Mouse (Mus musculus): Measurements from ENCODE around the gene Ccdc162.

Ccdc162 gene

GRCm38 (mm10) chr10:41716029-41716897 is at the start of gene Ccdc162:
Gene Ccdc162 (minus strand): TSS chr10:41716634.
- no peak for DNase-seq (ENCODE audit: low read depth, low spot score)

DNA sequence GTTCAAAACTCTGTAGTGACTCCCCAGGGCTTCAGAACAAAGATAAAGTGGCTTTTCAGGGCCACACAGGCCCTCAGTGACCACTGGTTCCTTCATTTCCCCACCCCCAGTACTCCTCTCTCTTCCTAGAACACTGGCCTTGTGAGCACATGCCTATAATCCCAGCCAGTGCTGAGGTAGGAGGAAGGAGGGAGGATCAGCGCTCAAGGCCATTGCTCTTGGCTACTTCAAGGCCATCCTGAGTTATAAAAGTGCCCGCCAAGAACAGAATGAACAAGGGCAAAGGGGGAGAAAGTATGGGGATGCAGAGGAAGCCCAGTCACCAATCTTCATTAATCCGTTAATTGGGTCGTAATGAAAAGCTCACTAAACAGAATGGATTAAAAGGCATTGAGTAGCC is 49.2 kb upstream of the Ccdc162 start:
- DNase-seq (ENCODE audit: low read depth, low spot score), result no peak

DNA sequence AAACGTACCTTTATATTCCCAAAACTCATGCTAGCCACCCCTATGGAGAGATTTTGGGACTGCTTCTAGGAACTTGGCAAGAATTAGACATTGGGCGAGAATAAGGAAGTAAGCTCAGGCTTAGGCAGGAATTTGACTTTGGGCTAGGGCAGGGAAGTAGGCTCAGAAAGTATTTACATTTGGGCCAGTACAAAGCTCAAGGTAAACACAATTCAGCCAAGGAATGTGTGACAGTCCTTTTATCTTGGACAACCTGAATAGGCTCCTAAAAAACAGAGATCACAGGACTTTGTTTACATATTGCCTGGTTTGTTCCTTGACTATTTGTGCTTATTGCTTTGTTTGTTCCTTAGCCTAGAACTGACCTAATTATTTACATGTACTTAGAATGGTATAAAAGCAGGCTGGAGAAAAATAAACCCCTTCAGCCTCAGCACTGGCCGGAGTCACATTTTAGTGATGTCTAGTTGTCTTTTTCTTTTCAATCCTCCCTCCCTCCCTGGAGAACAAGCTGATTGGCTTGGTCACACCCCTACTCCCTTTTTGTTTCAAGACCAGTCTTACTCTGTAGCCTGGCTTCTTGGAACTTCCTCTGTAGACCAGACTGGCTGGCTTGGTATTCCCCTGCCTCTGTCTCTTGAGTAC is 47.4 kb upstream of the Ccdc162 start:
- no peak for DNase-seq (ENCODE audit: low read depth, low spot score)

GRCm38 (mm10) chr10:41760866-41761265 is 44.4 kb upstream of the Ccdc162 start:
- no peak for DNase-seq (ENCODE audit: low read depth, low spot score)

DNA sequence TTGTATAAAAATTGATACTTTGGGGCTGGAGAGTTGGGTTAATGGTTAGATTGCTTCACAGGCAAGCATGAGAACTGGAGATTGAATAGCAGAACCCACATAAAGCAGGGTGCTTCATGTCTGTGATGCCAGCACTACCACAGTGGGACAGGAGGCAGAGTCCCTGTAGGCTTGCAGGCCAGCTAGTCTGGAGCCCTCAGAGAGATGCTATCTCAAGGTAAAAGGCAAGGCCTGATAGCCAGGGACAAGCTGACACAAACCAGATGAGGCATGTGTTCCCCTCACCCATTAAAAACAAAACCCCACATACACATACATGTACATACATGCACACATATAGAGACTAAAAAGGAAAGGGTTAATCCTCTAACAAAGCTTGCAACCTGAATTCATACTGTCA is 41.6 kb upstream of the Ccdc162 start:
- DNase-seq (ENCODE audit: low read depth, low spot score), result no peak

DNA sequence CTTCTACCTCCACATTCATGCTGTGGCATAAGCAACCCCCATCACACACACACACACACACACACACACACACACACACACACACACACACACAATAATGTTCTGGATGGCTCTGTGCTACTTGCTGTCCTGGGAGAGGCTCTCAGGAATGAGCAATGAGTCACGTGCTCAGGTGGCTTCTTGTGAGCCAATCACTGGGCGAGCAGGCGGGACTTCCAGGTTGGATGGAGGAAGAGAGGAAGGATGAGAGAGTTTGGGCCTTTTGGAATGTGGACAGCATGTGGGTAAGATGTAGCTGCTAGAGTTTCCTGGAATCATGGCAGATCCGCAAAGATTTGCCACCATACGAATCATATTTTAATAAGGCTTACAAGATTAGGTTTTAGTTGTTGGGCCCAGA is 40.8 kb upstream of the Ccdc162 start:
- peak; percentile 7 for DNase-seq (ENCODE audit: low read depth, low spot score)

DNA sequence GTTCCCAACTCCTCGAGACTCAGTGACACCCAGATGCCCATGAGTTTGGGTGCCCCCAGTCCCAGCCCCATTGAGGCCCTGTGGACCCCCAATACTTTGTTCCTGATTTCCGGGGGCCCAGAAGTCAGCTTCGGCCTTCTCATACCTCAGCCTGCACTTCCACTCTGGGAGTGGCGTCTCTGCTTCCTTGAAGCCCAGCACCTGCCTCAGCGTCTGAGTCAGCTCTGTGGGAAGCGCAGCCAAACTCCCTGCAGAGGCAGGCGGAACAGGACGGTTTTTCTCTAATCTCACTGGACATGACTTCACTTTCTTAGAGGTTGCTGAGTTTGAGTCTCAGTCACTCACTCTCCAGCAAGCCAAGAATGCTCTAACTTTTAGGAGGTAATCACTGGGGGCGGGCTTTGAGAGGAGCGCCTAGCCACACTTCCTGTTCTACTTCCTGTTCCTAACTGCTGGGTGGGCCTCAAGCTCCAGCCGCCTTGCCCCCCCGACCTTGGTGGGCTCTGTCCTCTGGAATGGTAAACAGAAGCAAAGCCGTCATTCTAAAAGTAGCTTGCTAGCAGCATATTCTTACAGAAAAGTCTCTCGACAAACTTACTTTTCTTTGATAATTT is 35.5 kb upstream of the Ccdc162 start:
- DNase-seq (ENCODE audit: low read depth, low spot score), result no peak

DNA sequence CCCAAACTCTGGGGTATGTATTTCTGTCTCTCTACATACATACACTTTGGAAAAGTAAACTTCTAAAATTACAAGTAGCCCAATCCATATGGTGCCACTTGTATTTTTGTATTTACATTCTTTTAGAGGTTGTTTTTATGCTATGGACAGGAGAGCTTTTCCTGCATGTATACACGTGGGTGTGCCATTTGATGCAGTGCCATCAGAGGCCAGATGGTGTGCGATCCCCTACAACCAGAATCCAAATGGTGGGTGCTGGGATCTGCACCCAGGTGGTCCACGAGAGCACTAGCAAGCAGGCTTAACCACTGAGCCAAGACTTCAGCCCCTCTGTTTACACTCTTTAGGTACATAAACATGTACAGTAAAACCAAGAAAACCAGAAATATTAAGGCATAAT is 32.9 kb upstream of the Ccdc162 start:
- no peak for DNase-seq (ENCODE audit: low read depth, low spot score)

- no peak for DNase-seq (ENCODE audit: low read depth, low spot score)
Observed at GRCm38 (mm10) chr10:41746554-41746953, 30.1 kb upstream of the Ccdc162 start.

- DNase-seq (ENCODE audit: low read depth, low spot score), result no peak
Observed at GRCm38 (mm10) chr10:41744006-41744405, 27.6 kb upstream of the Ccdc162 start.

GRCm38 (mm10) chr10:41740221-41740620 is 23.8 kb upstream of the Ccdc162 start:
- DNase-seq (ENCODE audit: low read depth, low spot score), result no peak

- no peak for DNase-seq (ENCODE audit: low read depth, low spot score)
Observed at GRCm38 (mm10) chr10:41737245-41737644, 20.8 kb upstream of the Ccdc162 start.

DNA sequence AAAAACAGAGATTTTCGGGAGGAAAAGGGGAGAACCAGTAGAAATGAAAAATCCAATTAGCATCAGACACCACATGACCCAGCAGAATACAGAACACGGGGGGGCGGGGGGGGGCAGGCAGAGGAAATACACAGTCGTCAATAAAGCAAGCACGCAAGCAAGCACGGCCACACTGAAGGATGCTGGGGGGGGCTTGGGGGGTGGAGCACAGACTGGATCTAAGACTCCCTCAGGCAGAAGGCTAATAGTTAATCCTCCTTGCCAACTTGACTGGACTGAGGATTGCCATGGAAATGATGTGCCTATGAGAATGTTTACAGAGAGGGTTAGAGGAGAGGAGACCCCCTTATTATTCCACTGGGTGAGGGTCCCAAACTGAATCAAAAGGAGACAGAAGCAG is 19.0 kb upstream of the Ccdc162 start:
- no peak for DNase-seq (ENCODE audit: low read depth, low spot score)

DNA sequence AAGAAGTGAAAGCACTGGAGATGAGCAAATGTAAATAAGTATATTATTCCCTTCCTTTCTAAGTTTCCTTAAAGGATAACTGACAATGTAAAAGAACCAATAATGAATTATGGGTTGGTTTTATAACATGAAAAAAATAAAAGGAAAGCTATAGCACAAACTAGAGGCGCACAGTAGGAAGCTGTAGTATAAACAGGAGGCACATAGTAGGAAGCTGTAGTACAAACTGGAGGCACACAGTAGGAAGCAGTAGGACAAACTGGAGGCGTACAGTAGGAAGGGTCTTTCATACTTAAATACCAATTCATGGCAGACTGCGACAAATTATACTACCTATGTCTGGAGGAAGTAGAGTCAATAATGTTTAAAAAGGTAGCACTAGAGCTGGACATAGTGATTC is 16.8 kb upstream of the Ccdc162 start:
- DNase-seq (ENCODE audit: low read depth, low spot score), result no peak

DNA sequence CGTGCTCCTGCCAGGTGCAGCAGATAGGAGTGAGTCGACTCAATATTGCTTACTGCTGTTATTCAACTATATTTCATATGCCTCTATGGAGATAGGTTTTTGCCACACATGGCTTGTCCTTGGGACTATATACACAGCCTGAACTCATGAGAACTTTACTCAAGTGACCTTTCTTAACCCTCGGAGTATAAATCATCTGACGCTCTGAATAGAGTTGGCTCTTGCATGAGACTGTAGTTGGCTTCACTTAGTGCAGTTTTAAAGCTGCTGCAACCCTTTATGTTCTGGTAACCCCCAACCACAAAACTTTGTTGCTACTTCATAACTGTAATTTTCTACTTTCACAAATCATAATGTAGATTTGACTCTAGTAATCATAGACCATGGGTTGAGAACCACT is 15.5 kb upstream of the Ccdc162 start:
- no peak for DNase-seq (ENCODE audit: low read depth, low spot score)

DNA sequence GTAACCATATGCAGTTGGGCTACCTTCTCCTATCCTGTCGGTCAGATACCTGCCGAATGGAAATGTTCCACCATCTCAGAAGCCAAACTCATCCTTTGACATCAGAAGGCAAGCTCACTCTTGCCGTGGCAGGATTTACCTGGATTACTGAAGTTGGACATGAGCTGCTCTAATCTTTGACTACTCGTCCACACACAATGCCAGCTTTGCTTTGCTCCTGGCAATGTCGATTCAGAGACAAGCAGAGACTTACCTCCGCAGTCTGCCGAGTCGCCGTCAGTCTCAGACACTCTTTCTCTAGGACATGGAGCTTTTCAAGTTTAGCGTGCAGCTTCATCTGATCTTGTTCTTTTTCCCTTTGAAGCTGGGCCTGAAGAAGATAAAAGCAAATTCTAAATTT is 14.3 kb upstream of the Ccdc162 start:
- DNase-seq (ENCODE audit: low read depth, low spot score), result no peak

GRCm38 (mm10) chr10:41726215-41726614 is 9.8 kb upstream of the Ccdc162 start:
- DNase-seq (ENCODE audit: low read depth, low spot score), result no peak

- DNase-seq (ENCODE audit: low read depth, low spot score), result no peak
Observed at GRCm38 (mm10) chr10:41719587-41719986, 3.2 kb upstream of the Ccdc162 start.

GRCm38 (mm10) chr10:41715557-41715956 is 877 bp downstream of the Ccdc162 start:
- DNase-seq (ENCODE audit: low read depth, low spot score), result no peak

- DNase-seq (ENCODE audit: low read depth, low spot score), result no peak
Observed at GRCm38 (mm10) chr10:41711467-41711866, 5.0 kb downstream of the Ccdc162 start.

GRCm38 (mm10) chr10:41710773-41711172 is 5.7 kb downstream of the Ccdc162 start:
- DNase-seq (ENCODE audit: low read depth, low spot score), result no peak

- no peak for DNase-seq (ENCODE audit: low read depth, low spot score)
Observed at GRCm38 (mm10) chr10:41709341-41709740, 7.1 kb downstream of the Ccdc162 start.

DNA sequence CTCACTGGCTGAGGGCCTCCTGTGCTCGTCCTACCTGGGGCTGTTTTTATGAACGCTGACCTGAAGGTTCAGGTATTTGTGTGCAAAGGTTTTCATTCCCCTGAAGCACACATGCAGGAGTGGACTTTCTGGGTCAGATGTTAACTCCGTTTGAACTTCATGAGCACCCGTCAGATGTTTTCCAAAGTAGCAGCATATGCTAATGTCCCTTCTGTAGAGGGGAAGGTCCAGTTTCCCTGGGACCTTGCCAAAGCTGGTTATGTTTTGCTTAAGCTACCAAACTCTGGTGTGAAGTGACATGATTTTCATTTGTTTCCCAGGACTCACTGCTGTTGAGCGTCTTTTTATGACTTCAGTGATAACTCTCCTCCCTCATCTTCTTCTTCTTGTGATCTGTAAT is 16.8 kb downstream of the Ccdc162 start:
- no peak for DNase-seq (ENCODE audit: low read depth, low spot score)

All from 3T3-L1 (cell line).